Mouse (Mus musculus) testis, adult 2 months (tissue): ENCODE results near the gene Palm3. TPM values are rescaled to one million over a fixed set of nuclear protein-coding genes. Genes with fewer than 3 reads are reported as not detected.

Source experiments
- H3K27ac ChIP-seq: fragments of 200-500 bp; 2 replicates; pipeline ENCODE4 v1.5.1; 2012; ENCODE audit warnings: low read depth, low read length; ENCODE audit not compliant: control insufficient read depth, insufficient read depth
- H3K27me3 ChIP-seq: fragments of 200-500 bp; 2 replicates; pipeline ENCODE4 v1.6.1; 2012; ENCODE audit warnings: mild to moderate bottlenecking, low read length, moderate library complexity; ENCODE audit not compliant: control insufficient read depth, insufficient read depth
- H3K36me3 ChIP-seq: fragments of 200-500 bp; 2 replicates; pipeline ENCODE4 v1.6.1; 2012; ENCODE audit warnings: mild to moderate bottlenecking, low read length; ENCODE audit not compliant: control insufficient read depth, insufficient read depth
- H3K4me1 ChIP-seq: fragments of 200-500 bp; 2 replicates; pipeline ENCODE4 v1.6.1; 2012; ENCODE audit warnings: low read length; ENCODE audit not compliant: control insufficient read depth, insufficient read depth
- H3K4me3 ChIP-seq: fragments of 200-500 bp; 2 replicates; pipeline ENCODE4 v1.5.1; 2012; ENCODE audit warnings: low read depth, mild to moderate bottlenecking, low read length, moderate library complexity, mixed read lengths; ENCODE audit not compliant: control insufficient read depth
- CTCF ChIP-seq: fragments of 200-500 bp; IDR thresholded peaks from 2 replicates; pipeline ENCODE4 v1.5.1; 2012; ENCODE audit warnings: low read depth, mild to moderate bottlenecking, inconsistent platforms, low read length, moderate library complexity; ENCODE audit not compliant: control insufficient read depth, insufficient read depth, insufficient replicate concordance
- POLR2A ChIP-seq: fragments of 200-500 bp; IDR thresholded peaks from 2 replicates; pipeline ENCODE4 v1.6.1; 2012; ENCODE audit warnings: low read depth, mild to moderate bottlenecking, inconsistent platforms, low read length, moderate library complexity; ENCODE audit not compliant: control insufficient read depth
- polyA plus RNA-seq: library from polyadenylated mRNA; depleted of rRNA; stranded (reverse); fragments of >200 nt; gene quantifications from 2 replicates; pipeline ENCODE4 v1.2.3, GENCODE M21; 2012; rRNA removed

Gene Palm3
- 1.2 and 1.9 TPM in 2 replicates for polyA plus RNA-seq

- no peak within 1 kb of the TSS for H3K4me3 ChIP-seq
- TF ChIP-seq CTCF = no peak
- TF ChIP-seq POLR2A = no peak
- peaks cover 3% of the 10 kb centered on the region; the same call in 1 of the 2 replicates for H3K27me3 ChIP-seq
- H3K4me1 ChIP-seq = peaks cover 10% of the 10 kb centered on the region
- no peaks in the 10 kb centered on the region for H3K36me3 ChIP-seq
- H3K27ac ChIP-seq = no peak within 1 kb of the TSS
These were observed at the start of gene Palm3 for GRCm38 (mm10) chr8:84021096-84021495. Gene Palm3, plus strand, starts transcription at chr8:84021471.

GRCm38 (mm10) chr8:83971661-83972060 lies 49.6 kb upstream of the Palm3 start:
- Histone ChIP-seq H3K4me3 (peak overlapping the region; percentile 89; the same call in 1 of the 2 replicates), H3K4me1 (peaks cover 12% of the 10 kb centered on the region), H3K27me3 (no peaks in the 10 kb centered on the region), H3K27ac (peak overlapping the region; percentile 58), H3K36me3 (no peaks in the 10 kb centered on the region; the same call in 1 of the 2 replicates)
- TF ChIP-seq CTCF = no peak
- TF ChIP-seq POLR2A = no peak

GRCm38 (mm10) chr8:83972150-83973120 lies 48.8 kb upstream of the Palm3 start, which contains the start of gene Prkaca:
Gene Prkaca, plus strand, starts transcription at chr8:83972993.
- Histone ChIP-seq H3K4me3 (peak within 1 kb of the TSS; percentile 89), H3K27ac (peak within 1 kb of the TSS; percentile 58), H3K27me3 (no peaks in the 10 kb centered on the region), H3K4me1 (peaks cover 20% of the 10 kb centered on the region), H3K36me3 (no peaks in the 10 kb centered on the region; the same call in 1 of the 2 replicates)
- TF ChIP-seq CTCF = no peak
- peak; percentile 34 for TF ChIP-seq POLR2A

- Histone ChIP-seq H3K4me1 (peaks cover 24% of the 10 kb centered on the region), H3K27ac (peak overlapping the region; percentile 39; the same call in 1 of the 2 replicates), H3K27me3 (no peaks in the 10 kb centered on the region), H3K36me3 (no peaks in the 10 kb centered on the region), H3K4me3 (peak overlapping the region; percentile 89)
- TF ChIP-seq CTCF = no peak
- TF ChIP-seq POLR2A = no peak
These were observed 47.9 kb upstream of the Palm3 start for GRCm38 (mm10) chr8:83973161-83974031.

GRCm38 (mm10) chr8:83974521-83974920 lies 46.8 kb upstream of the Palm3 start:
- Histone ChIP-seq H3K36me3 (no peaks in the 10 kb centered on the region), H3K4me1 (peaks cover 26% of the 10 kb centered on the region), H3K27me3 (no peaks in the 10 kb centered on the region), H3K27ac (no peak overlapping the region), H3K4me3 (no peak overlapping the region)
- TF ChIP-seq CTCF = no peak
- no peak for TF ChIP-seq POLR2A

- H3K4me1 ChIP-seq = peaks cover 26% of the 10 kb centered on the region
- TF ChIP-seq POLR2A = no peak
- TF ChIP-seq CTCF = peak; percentile 27; the same call in 1 of the 2 replicates
- no peaks in the 10 kb centered on the region for H3K36me3 ChIP-seq
- H3K27me3 ChIP-seq = no peaks in the 10 kb centered on the region
- peak overlapping the region; percentile 41 for H3K27ac ChIP-seq
- peak overlapping the region; percentile 86 for H3K4me3 ChIP-seq
These were observed 45.1 kb upstream of the Palm3 start for GRCm38 (mm10) chr8:83976101-83976630.
